In genomic region chr13:68680429-68680828, GRCm38 (mm10) we compare ENCODE assay signal across 24 mouse cellular contexts.
"Had no signal": no experiment of that assay in that cellular context is flagged by ENCODE, and none has a peak within 500 bp of the region (broad histone marks: within the 10 kb centered on the region; RNA-seq: fewer than 3 reads in every experiment).

No protein-coding gene starts in this region.

- ATAC-seq: hindbrain, embryonic 16.5 days; inflammation-experienced regulatory T-cells, adult 6 months; intestine, embryonic 15.5 days; intestine, postnatal 0 days had no signal

- DNase-seq: gastrocnemius, adult 2 months; gastrocnemius, postnatal 10 days; gastrocnemius, postnatal 25 days; heart, adult 2 months; heart, postnatal 10 days; heart, postnatal 4 days; kidney, adult 18-20 months; kidney, adult 8-10 months; kidney, postnatal 10 days; kidney, postnatal 25 days; liver had no signal

- H3K36me3 ChIP-seq: heart, embryonic 10.5 days; heart, embryonic 12.5 days; hindbrain, embryonic 10.5 days; hindbrain, embryonic 12.5 days; intestine, embryonic 15.5 days; limb, embryonic 10.5 days; limb, embryonic 12.5 days had no signal

- H3K4me2 ChIP-seq: heart, embryonic 12.5 days; hindbrain, embryonic 12.5 days; hindbrain, embryonic 14.5 days; intestine, embryonic 15.5 days; limb, embryonic 12.5 days had no signal

- H3K27me3 ChIP-seq: heart, embryonic 12.5 days; hindbrain, embryonic 12.5 days; intestine, embryonic 15.5 days; limb, embryonic 12.5 days had no signal

- H3K9me3 ChIP-seq: heart, embryonic 10.5 days; heart, embryonic 12.5 days; hindbrain, embryonic 10.5 days; hindbrain, embryonic 12.5 days; intestine, embryonic 15.5 days; limb, embryonic 10.5 days; limb, embryonic 12.5 days had no signal

- H3K4me1 ChIP-seq: heart, embryonic 10.5 days; heart, embryonic 12.5 days; hindbrain, embryonic 10.5 days; hindbrain, embryonic 12.5 days; intestine, embryonic 15.5 days; limb, embryonic 10.5 days; limb, embryonic 12.5 days had no signal

- H3K9ac ChIP-seq: heart, embryonic 12.5 days; hindbrain, embryonic 12.5 days; hindbrain, embryonic 14.5 days; intestine, embryonic 15.5 days; limb, embryonic 12.5 days had no signal

- H3K4me3 ChIP-seq: gastrocnemius, adult 2 months; heart, adult 2 months; heart, embryonic 10.5 days; heart, embryonic 12.5 days; hindbrain, embryonic 10.5 days; hindbrain, embryonic 12.5 days; intestine, embryonic 15.5 days; layer of hippocampus, adult 2 months; left cerebral cortex, adult 2 months; limb, embryonic 10.5 days; limb, embryonic 12.5 days had no signal

- H3K27ac ChIP-seq: gastrocnemius, adult 2 months; heart, adult 2 months; heart, embryonic 10.5 days; hindbrain, embryonic 10.5 days; hindbrain, embryonic 12.5 days; hindbrain, embryonic 14.5 days; intestine, embryonic 15.5 days; layer of hippocampus, adult 2 months; left cerebral cortex, adult 2 months; limb, embryonic 10.5 days; limb, embryonic 12.5 days had no signal
